Mouse (Mus musculus) gastrocnemius, adult 8-10 months (tissue): ENCODE results near the gene Gpr153. TPM values are rescaled to one million over a fixed set of nuclear protein-coding genes. Genes with fewer than 3 reads are reported as not detected.
A peak's percentile ranks its signal among the peaks of the same experiment; 100 is the strongest.

ENCODE experiments used
- DNase-seq, 2 experiments: peaks; one replicate each; pipeline ENCODE4 v3.0.0; 2022; ENCODE audit warnings: low spot score in 2 of 2
- total RNA-seq, 4 experiments: library from RNA; stranded (reverse); gene quantifications; 2 replicates each; pipeline ENCODE4 v1.2.4; 2022

Gpr153 gene
- total RNA-seq, 4 experiments from 2014 or later, result 2.4 to 2.7 (median 2.5) TPM

DNA sequence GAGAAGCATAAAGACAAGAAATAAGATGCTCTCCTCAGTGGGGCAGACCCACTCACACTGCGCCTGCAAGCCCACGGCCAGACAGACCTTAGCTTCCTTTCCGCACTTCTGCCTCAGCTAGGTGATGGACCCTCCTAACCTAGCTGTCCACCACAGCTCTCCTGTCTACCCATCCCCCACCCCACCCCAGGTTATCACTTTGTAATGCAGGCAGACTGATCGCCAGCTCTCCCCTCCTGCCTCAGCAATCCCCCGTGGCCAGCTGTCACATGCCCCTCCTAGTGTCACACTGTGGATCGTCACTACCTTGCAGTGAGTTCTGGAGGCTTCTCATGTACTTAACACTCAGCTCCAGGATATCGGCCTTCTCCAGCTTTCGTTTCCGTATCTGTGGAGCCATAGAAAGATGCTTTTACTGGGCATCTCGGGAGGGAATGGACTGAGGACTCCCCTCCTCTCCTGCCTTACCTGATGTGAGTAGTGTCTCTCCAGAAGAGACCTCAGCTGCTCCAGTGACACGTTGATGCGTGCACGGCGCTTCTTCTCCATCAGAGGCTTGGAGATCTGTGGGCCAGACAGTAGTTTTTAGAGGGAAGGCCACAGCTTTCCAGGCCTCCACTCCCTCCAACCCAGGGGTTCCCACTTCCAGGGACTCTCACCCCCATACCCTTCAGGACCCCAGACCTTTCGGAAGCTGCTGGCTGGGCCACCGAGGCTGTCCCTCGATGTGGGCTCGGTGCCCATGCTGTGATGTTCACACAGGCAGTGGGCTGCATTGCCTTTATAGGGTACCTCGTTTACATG lies 13.5 kb downstream of the Gpr153 start:
- DNase-seq, result no peak

DNA sequence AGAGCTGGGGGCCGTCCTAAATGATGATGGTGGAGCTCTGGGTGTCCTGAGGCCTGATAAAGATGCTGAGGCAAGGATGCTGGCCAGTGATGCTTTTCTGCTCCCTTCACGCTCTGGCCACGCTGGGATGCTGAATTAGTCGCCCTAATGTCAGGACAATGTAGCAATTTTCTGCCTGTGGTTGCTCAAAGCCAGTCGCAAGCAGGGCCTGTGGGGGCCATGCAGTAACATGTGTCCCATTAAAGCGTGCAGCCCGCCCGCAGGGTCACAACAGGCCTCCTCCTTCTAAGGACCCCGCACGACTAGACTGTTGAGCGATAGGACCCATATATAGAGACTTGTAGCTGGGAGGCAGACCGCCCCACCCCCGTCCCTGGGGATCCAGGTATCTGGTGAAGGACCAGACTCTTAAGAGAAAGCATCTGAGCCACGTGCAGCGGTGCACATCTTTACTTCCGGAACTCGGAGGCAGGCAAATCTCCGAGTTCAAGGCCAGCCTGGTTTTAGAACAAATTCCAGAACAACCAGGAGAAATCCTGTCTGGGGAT lies 14.4 kb downstream of the Gpr153 start:
- no peak for DNase-seq

DNA sequence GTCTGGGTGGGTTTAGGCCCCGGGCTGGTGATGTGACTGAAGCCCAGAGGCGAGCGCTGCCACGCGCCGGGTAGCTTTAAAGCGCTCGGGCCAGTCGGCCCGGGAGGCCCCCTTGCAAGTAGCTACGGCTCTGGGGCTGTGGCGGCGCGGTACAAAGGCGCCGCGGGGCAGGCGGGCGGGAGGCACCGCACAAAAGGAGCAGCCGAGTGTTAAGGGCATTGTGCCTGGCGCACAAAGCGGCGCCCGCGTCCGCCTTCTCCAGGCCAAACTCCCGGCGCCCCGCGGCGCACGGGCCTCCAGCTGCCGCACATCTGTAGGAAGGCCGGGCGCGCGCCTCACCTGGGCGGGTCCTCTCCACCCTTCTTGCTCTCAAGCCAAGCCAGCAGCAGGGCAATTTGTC lies 16.4 kb downstream of the Gpr153 start:
- no peak for DNase-seq

DNA sequence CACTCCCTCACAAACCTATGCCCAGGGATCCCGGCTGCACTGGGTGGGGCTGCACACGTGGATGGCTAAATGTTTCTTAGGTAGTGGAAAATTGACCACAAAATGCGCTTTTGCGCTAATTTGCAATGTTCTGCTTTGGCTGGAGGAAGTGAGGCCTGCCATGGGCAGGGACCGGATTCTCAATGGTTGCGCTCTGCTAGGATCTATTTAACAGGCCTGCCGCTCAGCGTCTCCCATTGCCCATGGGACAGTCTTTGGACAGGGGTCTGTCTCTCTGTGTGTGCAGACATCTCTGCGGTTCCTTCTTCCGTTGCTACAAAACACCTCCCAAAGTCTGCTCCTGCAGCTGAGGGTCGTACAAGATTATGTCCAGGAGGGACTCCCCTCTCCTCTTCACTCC lies 17.0 kb downstream of the Gpr153 start:
- no peak for DNase-seq

DNA sequence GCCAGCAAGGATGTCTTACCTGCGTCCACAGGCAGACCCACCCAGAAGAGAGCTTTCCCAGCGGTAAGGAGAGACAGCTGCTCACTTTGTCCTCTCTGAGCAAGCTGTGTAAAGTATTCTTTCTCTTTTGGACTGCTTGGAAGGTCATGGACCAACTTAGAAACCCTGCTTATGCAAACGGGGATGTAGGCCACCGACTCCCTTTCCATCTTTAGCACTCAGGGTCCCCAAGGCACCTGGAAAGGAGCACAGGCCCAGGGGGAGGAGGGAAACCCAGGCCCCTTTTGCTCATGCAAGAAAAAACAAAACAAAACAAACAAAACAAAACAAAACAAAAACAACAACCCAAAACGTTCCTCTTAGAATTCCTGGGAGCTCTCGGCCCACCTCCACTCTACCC lies 17.5 kb downstream of the Gpr153 start, which contains the start of gene Hes3:
TSS of gene Hes3 (minus strand) at position 101 of the 400 bp plus-strand sequence.
- DNase-seq, result no peak

DNA sequence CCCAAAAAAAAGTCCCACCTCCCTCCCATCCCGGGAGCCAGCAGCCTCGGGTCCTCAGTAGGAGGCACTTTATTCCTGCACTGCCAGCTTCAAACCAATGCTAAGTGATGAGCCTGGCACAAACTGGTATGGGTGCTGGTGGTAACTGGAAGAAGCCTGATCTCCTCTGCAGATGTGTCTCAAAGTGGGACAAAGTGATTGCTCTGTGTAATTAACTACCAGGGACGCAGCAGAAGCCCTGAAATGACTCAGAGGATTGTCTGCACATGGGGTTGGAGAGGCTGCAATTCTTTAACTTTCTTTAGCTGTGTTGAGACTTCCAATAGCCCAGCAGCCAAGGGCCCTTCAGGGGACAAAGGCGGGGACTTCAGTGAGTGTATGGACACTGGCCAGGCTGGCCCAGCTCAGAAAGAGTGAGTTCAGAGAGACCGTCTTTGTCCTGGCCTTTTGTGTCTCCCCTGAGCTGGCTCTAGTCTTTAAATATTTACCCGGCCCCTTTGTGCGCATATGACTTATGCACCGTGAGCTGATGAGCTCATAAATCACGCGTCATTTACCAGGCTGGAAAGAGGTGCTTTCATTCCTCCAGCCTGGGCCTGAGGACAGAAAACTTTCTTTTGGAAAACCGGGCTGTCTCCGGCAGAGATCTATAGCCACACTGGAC lies 18.2 kb downstream of the Gpr153 start:
- DNase-seq, result no peak

DNA sequence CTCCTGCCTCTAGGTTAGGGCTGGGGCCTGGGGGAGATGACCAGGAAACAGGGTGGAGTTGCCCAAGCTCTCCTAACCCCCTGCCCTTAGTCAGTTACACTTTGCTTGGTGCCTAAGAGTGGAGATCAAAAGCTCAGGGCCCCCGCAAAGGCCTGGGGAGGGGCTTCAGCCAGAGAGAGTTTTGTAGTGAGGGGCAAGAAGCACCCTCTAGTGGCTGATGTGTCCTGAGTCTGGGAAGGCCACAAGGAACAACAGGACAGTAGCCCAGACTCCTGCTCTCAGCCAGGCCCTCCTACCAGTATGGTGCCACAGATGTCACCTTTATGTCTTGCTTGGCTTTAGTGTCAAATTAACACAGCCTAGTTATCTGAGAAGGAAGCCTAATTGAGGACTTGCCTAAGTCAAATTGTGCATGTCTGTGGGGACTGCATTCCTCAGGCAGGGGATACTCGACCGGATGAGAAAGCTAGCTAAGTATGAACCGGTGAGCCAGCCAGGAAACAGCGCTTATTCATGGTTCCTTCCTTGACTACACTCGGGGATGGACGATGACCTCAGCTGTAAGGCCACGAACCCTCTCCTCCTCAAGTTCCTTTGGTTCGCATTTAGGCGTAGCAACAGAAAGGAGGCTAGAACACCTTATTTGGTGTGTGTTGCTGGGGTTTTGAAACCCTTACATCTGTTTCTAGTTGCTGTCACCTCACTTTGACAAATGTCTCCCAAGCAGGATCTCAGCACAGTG lies 20.3 kb downstream of the Gpr153 start:
- DNase-seq, result no peak

DNA sequence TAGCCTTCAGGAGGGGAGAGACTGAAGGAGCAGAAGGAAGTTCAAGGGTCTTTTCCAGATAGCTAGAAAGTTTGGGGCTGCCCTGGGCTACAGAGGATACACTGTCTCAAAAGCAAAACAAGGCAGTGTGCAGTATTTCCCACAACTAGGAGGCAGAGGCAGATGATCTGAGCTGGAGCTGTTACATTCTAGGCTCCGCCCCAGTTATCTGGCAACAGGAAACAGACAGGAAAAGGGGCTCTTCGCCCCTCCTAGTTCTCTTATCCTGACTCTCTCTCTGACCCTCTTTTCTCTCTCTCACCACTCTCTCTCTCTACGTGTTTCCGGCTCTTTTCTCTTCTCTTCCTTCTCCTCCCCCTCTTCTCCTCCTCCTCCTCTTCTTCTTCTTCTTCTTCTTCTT lies 21.9 kb downstream of the Gpr153 start:
- DNase-seq, result no peak

DNA sequence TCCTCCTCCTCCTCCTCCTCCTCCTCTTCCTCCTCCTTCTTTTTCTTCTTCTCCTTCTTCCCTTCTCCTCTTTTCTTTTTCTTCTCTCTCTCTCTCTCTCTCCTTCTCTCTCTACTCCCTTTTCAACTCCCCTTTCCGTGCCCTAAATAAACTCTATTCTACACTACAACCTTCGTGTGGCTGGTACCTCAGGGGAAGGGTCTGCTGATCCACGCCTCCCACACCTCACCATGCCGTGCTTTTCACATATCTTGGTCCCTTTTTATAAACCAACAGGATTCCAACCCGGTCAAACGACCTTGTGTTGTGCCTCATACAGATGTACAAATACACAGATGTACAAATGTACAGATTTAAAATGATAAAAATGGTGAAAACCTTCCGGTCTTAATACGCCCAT lies 22.3 kb downstream of the Gpr153 start:
- no peak for DNase-seq

DNA sequence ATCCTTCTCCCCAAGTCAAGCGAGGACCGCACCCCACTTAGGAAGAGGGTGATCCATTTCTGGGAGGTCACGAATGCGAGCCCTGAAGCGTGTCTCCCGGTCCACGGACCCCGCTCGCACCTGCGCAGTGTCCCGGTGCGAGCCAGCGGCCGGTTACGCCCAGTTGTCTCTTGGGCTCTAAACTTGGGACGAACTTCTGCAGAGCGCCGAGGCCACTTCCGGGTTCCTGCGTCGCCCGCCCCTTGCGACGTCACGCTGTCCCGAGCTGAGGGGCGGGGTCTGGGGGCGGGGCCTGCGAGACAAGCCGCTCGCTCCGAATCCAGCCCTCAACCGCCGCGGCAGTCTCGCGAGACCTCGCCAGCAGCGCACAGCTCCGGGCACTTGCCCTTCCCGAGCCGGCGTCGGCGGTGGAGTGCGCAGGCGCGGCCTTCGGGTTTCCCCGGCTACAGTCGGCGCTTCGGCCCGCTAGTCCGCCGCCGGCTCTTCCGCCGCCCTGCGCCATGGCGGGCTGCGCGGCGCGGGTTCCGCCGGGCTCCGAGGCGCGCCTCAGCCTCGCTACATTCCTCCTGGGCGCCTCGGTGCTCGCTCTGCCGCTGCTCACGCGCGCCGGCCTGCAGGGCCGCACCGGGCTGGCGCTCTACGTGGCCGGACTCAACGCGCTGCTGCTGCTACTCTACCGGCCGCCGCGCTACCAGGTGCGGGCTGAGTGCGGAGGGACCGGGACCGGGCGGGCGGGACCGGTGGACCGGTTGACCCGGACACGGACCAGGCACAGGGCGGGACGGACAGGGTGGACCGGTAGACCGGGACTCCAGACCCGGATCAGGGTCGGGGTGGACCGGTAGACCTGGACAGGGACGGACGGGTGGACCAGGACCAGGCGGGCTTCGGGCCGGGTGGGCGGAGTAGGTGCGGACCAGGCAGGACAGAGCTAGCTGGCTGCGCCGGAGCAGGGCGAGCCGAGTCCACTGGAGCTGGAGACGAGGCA lies 23.1 kb downstream of the Gpr153 start, which contains the start of gene Icmt:
TSS of gene Icmt (plus strand) at position 354 of the 988 bp plus-strand sequence.
- peak; percentile 98 to 100 for DNase-seq

DNA sequence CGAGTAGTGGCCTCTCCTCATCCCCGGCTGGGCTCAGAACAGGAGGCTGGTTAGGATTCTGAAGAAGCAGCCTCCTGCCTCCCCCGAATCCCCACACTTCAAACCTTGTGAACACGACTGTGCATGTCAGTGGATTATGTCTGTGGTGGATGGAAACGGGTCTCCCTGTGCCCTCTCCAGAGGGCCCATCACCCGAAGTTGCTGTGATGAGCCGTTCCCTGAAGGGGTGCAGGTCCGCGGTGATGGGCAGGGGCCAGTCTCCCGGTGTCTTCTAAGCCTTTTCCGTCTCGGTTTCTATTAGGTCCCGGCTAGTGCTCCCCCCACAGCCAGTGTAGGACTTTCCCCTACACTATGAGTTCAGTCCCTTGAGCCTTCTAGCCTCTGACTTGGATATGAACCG lies 24.8 kb downstream of the Gpr153 start:
- DNase-seq, result no peak

DNA sequence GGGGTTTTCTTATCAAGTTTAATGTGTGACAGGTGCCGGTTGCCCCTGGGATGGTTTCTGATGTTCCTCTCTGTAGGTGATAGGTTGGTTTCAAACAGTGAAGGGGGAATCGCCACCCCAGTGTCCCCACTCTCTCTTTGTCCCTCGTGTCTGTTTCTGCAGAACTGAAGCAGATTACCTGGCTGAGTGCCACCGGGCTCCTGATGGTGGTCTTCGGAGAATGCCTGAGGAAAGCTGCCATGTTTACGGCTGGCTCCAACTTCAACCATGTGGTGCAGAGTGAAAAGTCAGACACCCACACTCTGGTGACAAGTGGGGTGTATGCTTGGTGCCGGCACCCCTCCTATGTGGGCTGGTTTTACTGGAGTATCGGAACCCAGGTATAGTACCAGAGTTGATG lies 26.3 kb downstream of the Gpr153 start:
- no peak for DNase-seq

DNA sequence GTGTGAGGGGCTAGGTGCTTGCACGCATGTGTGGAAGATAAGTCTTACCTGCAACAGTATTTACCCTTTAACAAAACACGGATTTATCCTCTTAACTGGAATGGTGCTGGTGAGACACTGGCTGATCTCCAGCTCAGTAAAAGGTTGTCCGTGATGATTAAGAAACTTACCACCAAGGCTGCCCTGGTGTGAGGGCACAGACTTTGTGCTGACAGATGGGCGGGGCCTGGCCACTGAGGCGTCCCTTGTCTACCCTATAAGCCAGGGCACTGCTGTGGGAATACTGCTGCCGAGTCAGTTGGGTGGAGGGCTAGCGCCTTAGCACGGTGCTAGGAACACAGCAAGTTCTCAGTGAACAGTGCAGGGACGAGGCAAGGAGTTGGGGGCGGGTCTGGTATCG lies 28.0 kb downstream of the Gpr153 start:
- DNase-seq, result no peak

DNA sequence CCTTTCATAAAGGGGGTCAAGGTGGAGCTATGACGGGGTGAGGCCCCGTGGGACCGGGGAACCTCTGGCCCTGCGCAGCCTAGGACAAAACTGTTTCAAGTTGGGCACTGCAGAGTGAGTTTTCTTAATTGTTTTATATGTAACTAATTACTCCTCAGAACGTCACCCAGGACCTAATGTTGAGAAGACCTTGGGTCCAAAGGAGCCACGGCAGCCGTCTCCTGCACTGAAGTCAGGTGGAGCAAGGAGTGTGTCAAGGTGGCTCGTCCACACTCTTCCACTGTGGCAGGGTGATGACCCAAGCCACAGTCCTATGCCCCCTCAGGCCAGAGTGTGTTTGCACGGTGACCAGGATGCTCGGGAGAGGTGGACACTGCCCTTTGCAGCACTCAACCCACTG lies 29.1 kb downstream of the Gpr153 start:
- DNase-seq, result no peak

DNA sequence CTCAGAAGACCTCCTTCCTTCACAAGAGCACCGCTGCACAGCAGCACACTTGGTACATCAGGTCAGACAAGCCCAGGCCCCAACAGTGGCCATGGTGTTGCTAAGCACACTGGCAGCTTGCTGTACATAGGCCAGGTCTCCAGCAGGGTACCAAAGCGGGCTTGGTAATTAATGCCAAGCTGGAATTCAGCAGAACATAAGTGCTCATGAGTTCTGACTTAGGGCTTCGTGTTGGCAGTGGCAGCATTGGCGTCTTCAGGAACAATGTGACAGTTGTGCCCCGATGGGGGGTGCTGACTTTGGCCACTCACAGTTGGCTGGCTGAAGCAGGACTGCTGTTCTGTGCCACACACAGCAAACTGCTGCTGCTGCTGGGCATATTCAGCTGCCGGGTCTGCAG lies 30.7 kb downstream of the Gpr153 start:
- no peak for DNase-seq

DNA sequence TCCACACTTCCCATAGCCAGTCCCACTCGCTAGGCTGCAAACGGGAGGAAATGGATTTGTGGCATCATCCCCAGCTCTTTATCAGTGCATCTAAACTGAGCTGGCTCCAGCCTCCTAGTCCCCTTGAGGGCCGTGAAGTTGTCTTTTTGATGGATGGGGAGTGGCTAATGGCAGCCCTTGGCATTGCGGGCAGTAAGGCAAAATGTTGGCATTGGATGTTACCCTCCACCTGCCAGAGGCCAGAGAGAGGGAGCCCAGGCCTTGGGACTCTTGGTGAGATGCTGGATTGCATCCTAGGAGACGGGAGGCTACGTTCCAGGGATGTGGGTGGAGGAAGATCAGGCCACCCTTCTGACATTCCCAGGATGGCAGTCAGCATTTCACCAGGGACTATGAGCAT lies 32.0 kb downstream of the Gpr153 start:
- DNase-seq, result no peak

DNA sequence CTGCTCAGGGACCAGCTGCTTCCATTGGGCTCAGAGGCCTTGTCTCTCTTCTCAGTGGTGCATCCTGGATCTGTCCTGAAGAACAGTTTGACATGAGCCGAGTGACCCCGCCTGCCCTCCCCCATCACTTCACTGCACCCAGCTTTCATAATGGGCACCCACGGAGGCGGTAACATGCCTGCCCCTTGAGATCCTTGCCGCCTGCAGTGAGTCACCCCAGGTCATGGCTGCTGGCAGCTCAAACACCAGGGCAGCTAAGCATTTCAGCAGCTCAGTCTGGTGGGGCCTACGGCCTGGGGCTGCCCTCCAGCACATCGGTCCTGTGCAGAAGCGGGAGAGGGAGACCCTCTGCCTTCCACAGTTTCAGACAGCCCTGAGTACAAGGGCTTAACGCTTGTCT lies 33.5 kb downstream of the Gpr153 start:
- DNase-seq, result no peak

DNA sequence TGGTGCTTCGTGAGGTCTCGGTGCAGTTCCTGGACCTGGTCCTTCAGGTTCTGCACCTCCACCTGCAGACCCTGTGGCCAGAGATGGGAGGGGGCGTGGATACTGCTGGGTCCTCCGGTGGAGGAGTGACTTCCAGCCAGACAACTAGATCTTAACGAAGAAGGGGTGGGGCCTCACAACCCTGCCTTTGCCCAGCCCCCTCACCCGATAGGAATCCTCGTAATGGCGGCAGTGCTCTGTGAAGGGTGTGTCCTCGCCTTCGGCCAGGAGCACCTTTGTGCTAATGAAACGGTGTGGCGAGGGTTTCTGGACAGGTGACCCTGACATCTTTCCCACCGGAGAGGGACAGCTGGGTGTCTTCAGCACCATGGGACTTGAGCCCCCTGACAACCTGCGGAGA lies 38.2 kb downstream of the Gpr153 start:
- DNase-seq, result no peak

DNA sequence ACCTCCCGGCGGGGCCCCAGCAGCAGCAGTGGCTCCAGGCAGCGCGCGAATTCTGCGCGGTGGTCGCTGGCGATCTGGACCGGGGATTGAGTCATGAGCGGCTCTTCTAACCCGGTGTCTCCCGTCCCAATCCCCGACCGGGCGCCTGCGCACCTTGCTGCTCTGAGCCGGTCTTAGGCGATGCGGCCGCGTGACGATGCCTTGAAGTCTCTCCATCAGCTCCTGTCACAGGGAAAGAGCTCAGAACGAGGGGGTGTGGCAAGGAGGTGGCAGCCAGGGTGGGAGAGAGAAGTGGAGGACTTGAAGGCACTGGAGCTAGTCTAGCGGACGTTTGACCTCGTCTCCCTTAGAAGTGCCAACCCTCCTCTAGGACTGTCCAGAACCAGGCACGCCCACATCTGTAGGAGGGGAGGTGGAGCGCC lies 39.2 kb downstream of the Gpr153 start:
- DNase-seq, result no peak

DNA sequence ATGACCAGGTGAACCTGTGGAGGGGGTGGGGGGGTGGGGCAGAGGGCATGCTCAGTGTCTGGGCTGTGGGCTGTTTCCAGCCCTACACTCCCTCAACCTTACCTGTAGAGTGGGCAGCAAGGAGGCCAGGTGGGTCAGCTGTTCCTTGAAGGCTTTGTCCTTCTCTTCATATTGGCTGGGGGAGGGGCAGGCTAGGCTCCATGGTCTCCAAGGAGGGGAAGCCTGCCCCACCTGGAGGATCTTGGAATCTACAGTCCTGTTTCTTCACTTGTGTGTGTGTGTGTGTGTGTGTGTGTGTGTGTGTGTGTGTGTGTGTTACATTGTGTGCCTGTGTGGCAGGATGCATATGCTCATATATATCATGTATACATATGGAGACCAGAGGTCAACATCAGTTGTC lies 39.9 kb downstream of the Gpr153 start:
- DNase-seq, result no peak
